Mouse (Mus musculus): ENCODE data around the gene Slc9a5. TPM values are rescaled to one million over a fixed set of nuclear protein-coding genes. Genes with fewer than 3 reads are reported as not detected.

Slc9a5 gene
- polyA plus RNA-seq (2015; fragmentation: Illumina TruSeq; extraction: RNeasy Lipid Tissue Mini Kit (QIAGEN cat#74804); ENCODE audit: insufficient read depth, low replicate concordance), result 1.6 TPM

GRCm38 (mm10) chr8:105348450-105349095, at the start of gene Slc9a5:
TSS of gene Slc9a5 (plus strand) at chr8:105348843.

GRCm38 (mm10) chr8:105305211-105306145, 43.2 kb upstream of the Slc9a5 start, which contains the start of gene Elmo3:
TSS of gene Elmo3 (plus strand) at chr8:105305601.

DNA sequence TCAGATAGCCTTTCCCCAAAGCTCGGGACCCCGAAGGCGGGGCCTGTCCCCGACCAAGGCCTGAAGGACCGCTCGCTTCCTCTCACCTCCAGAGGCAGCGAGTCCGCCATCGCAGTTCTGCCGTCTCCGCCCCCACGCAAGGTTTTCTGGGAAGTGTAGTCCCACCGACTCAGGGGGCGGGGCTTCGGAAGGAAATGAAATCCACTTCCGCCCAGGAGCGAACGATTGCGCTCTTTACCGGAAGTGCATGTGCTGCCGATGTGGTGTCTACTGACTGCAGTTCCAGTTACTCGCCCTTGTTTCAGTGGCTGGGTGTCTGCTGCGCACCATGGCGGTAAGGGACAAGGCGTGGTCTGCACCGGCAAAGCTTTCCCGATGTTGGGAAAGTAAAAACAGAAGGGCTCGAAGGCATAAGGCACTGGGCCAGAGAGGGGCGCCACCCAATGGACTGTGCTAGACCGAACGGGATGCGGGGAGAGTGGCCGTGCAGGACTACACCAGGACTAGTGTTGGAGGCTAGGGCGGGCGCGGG, 22.4 kb upstream of the Slc9a5 start, which contains the start of the genes Lrrc29 and Tmem208:
TSS of gene Lrrc29 (minus strand) at position 138 of the 532 bp plus-strand sequence.
TSS of gene Tmem208 (plus strand) at position 214 of the 532 bp plus-strand sequence.

DNA sequence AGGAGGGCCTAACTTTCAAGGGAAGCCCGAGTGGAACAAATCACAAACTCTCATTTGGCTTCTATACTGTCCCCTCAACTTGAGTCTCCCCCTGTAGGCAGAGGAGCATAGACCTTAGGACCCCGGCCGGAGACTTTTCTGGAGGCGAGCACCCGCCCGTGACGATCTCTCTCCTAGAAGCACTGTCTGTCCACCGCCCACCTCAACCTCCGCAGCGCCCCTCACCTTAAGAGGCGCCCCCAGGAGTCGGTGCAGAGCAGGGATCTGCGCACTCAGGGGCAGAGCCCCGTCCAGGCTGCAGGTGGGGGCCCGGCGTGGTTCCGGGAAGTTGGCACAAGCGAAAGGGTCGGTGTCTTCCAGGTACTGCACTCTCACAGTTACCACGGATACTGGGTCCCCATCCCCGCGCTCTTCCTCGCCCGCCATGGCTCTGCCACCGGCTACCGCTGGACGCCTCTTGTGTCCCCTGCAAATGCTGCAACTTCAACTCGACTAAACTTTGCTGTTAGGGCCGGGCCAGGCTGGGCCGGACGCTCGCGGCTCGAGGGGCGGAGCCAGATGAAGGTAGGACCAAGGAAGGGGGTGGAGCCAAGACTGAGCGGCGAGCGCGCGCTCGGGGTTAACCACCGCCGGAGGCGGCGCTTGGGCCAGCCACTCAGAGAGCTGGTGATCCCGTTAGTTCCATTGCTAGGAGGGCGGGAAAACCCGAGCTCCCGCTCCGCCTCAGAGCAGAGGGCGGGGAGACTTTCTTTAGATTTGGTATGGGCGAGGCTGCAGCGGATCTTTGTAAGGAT, 1.0 kb upstream of the Slc9a5 start, which contains the start of gene Fhod1:
TSS of gene Fhod1 (minus strand) at position 526 of the 794 bp plus-strand sequence.

DNA sequence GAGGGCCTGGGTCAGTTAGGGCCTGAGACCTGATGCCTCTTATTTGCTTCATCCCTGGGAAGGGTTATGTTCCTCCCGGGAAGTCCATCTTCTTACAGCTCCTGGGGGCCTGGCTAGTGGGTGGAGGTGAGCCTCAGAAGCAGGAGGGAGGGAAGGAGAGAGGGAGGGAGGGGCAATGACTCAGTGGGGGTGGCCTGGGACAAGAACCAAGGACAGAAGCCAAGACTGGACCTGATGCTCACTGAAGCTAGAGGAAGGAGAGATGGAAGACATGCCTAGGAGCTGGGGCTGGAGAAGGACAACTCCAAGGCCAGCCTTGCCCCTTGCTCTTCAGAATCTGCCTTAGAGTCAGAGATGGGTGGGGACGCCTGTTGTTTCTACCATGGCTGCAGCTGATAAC, 24.4 kb downstream of the Slc9a5 start, which contains the start of gene Plekhg4:
TSS of gene Plekhg4 (plus strand) at position 243 of the 400 bp plus-strand sequence.

GRCm38 (mm10) chr8:105413391-105413790, 64.7 kb downstream of the Slc9a5 start, which contains the start of the genes Kctd19 and Lrrc36:
TSS of gene Kctd19 (minus strand) at chr8:105413502.
TSS of gene Lrrc36 (plus strand) at chr8:105413571.

Other genes with a start within 250 kb of the Slc9a5 start
- gene Ces4a, start 217.0 kb upstream of the Slc9a5 start, polyA plus RNA-seq (2015; fragmentation: Illumina TruSeq; extraction: RNeasy Lipid Tissue Mini Kit (QIAGEN cat#74804); ENCODE audit: insufficient read depth, low replicate concordance), result not detected
- gene Cbfb, start 178.2 kb upstream of the Slc9a5 start, polyA plus RNA-seq (2015; fragmentation: Illumina TruSeq; extraction: RNeasy Lipid Tissue Mini Kit (QIAGEN cat#74804); ENCODE audit: insufficient read depth, low replicate concordance), result 149 TPM
- 22.6 TPM for gene D230025D16Rik, start 123.7 kb upstream of the Slc9a5 start, polyA plus RNA-seq (2015; fragmentation: Illumina TruSeq; extraction: RNeasy Lipid Tissue Mini Kit (QIAGEN cat#74804); ENCODE audit: insufficient read depth, low replicate concordance)
- gene B3gnt9, start 93.7 kb upstream of the Slc9a5 start, polyA plus RNA-seq (2015; fragmentation: Illumina TruSeq; extraction: RNeasy Lipid Tissue Mini Kit (QIAGEN cat#74804); ENCODE audit: insufficient read depth, low replicate concordance), result 4.9 TPM
- 12.7 TPM for gene Tradd, start 84.2 kb upstream of the Slc9a5 start, polyA plus RNA-seq (2015; fragmentation: Illumina TruSeq; extraction: RNeasy Lipid Tissue Mini Kit (QIAGEN cat#74804); ENCODE audit: insufficient read depth, low replicate concordance)
- gene Fbxl8, start 84.2 kb upstream of the Slc9a5 start, polyA plus RNA-seq (2015; fragmentation: Illumina TruSeq; extraction: RNeasy Lipid Tissue Mini Kit (QIAGEN cat#74804); ENCODE audit: insufficient read depth, low replicate concordance), result 3.3 TPM
- gene Hsf4, start 79.0 kb upstream of the Slc9a5 start, polyA plus RNA-seq (2015; fragmentation: Illumina TruSeq; extraction: RNeasy Lipid Tissue Mini Kit (QIAGEN cat#74804); ENCODE audit: insufficient read depth, low replicate concordance), result 0.29 TPM
- 0.59 TPM for gene Nol3, start 72.7 kb upstream of the Slc9a5 start, polyA plus RNA-seq (2015; fragmentation: Illumina TruSeq; extraction: RNeasy Lipid Tissue Mini Kit (QIAGEN cat#74804); ENCODE audit: insufficient read depth, low replicate concordance)
- gene 4931428F04Rik, start 59.0 kb upstream of the Slc9a5 start, polyA plus RNA-seq (2015; fragmentation: Illumina TruSeq; extraction: RNeasy Lipid Tissue Mini Kit (QIAGEN cat#74804); ENCODE audit: insufficient read depth, low replicate concordance), result 4.4 TPM
- 7.8 TPM for gene Exoc3l, start 52.7 kb upstream of the Slc9a5 start, polyA plus RNA-seq (2015; fragmentation: Illumina TruSeq; extraction: RNeasy Lipid Tissue Mini Kit (QIAGEN cat#74804); ENCODE audit: insufficient read depth, low replicate concordance)
- gene E2f4, start 51.2 kb upstream of the Slc9a5 start, polyA plus RNA-seq (2015; fragmentation: Illumina TruSeq; extraction: RNeasy Lipid Tissue Mini Kit (QIAGEN cat#74804); ENCODE audit: insufficient read depth, low replicate concordance), result 61.9 TPM
- gene Elmo3, start 43.2 kb upstream of the Slc9a5 start, polyA plus RNA-seq (2015; fragmentation: Illumina TruSeq; extraction: RNeasy Lipid Tissue Mini Kit (QIAGEN cat#74804); ENCODE audit: insufficient read depth, low replicate concordance), result 2.7 TPM
- gene Lrrc29, start 22.6 kb upstream of the Slc9a5 start, polyA plus RNA-seq (2015; fragmentation: Illumina TruSeq; extraction: RNeasy Lipid Tissue Mini Kit (QIAGEN cat#74804); ENCODE audit: insufficient read depth, low replicate concordance), result 0.98 TPM
- gene Tmem208, start 22.5 kb upstream of the Slc9a5 start, polyA plus RNA-seq (2015; fragmentation: Illumina TruSeq; extraction: RNeasy Lipid Tissue Mini Kit (QIAGEN cat#74804); ENCODE audit: insufficient read depth, low replicate concordance), result 42.6 TPM
- gene Fhod1, start 890 bp upstream of the Slc9a5 start, polyA plus RNA-seq (2015; fragmentation: Illumina TruSeq; extraction: RNeasy Lipid Tissue Mini Kit (QIAGEN cat#74804); ENCODE audit: insufficient read depth, low replicate concordance), result 19.5 TPM
- gene Plekhg4, start 24.4 kb downstream of the Slc9a5 start, polyA plus RNA-seq (2015; fragmentation: Illumina TruSeq; extraction: RNeasy Lipid Tissue Mini Kit (QIAGEN cat#74804); ENCODE audit: insufficient read depth, low replicate concordance), result 0.21 TPM
- gene Kctd19, start 64.7 kb downstream of the Slc9a5 start, polyA plus RNA-seq (2015; fragmentation: Illumina TruSeq; extraction: RNeasy Lipid Tissue Mini Kit (QIAGEN cat#74804); ENCODE audit: insufficient read depth, low replicate concordance), result 0.73 TPM
- not detected for gene Lrrc36, start 64.7 kb downstream of the Slc9a5 start, polyA plus RNA-seq (2015; fragmentation: Illumina TruSeq; extraction: RNeasy Lipid Tissue Mini Kit (QIAGEN cat#74804); ENCODE audit: insufficient read depth, low replicate concordance)
- 1.5 TPM for gene Tppp3, start 122.7 kb downstream of the Slc9a5 start, polyA plus RNA-seq (2015; fragmentation: Illumina TruSeq; extraction: RNeasy Lipid Tissue Mini Kit (QIAGEN cat#74804); ENCODE audit: insufficient read depth, low replicate concordance)
- gene Zdhhc1, start 148.1 kb downstream of the Slc9a5 start, polyA plus RNA-seq (2015; fragmentation: Illumina TruSeq; extraction: RNeasy Lipid Tissue Mini Kit (QIAGEN cat#74804); ENCODE audit: insufficient read depth, low replicate concordance), result 5.3 TPM
- not detected for gene Hsd11b2, start 169.9 kb downstream of the Slc9a5 start, polyA plus RNA-seq (2015; fragmentation: Illumina TruSeq; extraction: RNeasy Lipid Tissue Mini Kit (QIAGEN cat#74804); ENCODE audit: insufficient read depth, low replicate concordance)
- 76.0 TPM for gene Atp6v0d1, start 217.2 kb downstream of the Slc9a5 start, polyA plus RNA-seq (2015; fragmentation: Illumina TruSeq; extraction: RNeasy Lipid Tissue Mini Kit (QIAGEN cat#74804); ENCODE audit: insufficient read depth, low replicate concordance)

Data from spleen, adult 10 weeks (tissue).